Mouse (Mus musculus): ENCODE results near the gene Bcl6b. TPM values are rescaled to one million over a fixed set of nuclear protein-coding genes. Genes with fewer than 3 reads are reported as not detected.

The Bcl6b gene
- polyA plus RNA-seq, 2 experiments, result 1.0 TPM

- Histone ChIP-seq H3K4me1 (replicated peaks; ENCODE audit: control insufficient read depth in 2 of 2, insufficient read depth in 2 of 2, low read length in 1 of 2) (no peaks in the 10 kb centered on the region), H3K36me3 (replicated peaks; ENCODE audit: control insufficient read depth, insufficient read depth, low read depth) (no peaks in the 10 kb centered on the region), H3K9me3 (ENCODE audit: control insufficient read depth, low read length) (no peaks in the 10 kb centered on the region), H3K27ac (no peak overlapping the region), H3K4me2 (ENCODE audit: low read depth) (no peak overlapping the region), H3K9ac (replicated peaks) (no peak overlapping the region), H3K4me3 (ENCODE audit: insufficient read depth in 1 of 2, low read depth in 2 of 2, low read length in 2 of 2) (no peak overlapping the region), H3K27me3 (ENCODE audit: control insufficient read depth, insufficient read depth, low read length) (no peaks in the 10 kb centered on the region)
- 35% methylated on average over 14 of the region's 14 CpGs for WGBS (ENCODE audit: insufficient replicate concordance)
- peak; percentile 36; the same call in 1 of the 2 replicates for TF ChIP-seq CTCF (IDR thresholded peaks at IDR 0.05; ENCODE audit: low read depth)
- TF ChIP-seq EP300 (IDR thresholded peaks at IDR 0.05; ENCODE audit: low read depth), result no peak
- no peak for ATAC-seq (ENCODE audit: insufficient read depth)
- no peak for DNase-seq (ENCODE audit: low read depth in 3 of 3, low spot score in 3 of 3)
These were observed 50.2 kb downstream of the Bcl6b start for GRCm38 (mm10) chr11:70179401-70179800.

- H3K27ac ChIP-seq, result no peak overlapping the region
- ATAC-seq (ENCODE audit: insufficient read depth), result no peak
- no peak for TF ChIP-seq EP300 (IDR thresholded peaks at IDR 0.05; ENCODE audit: low read depth)
- TF ChIP-seq CTCF (IDR thresholded peaks at IDR 0.05; ENCODE audit: low read depth), result no peak
- no peaks in the 10 kb centered on the region for H3K9me3 ChIP-seq (ENCODE audit: control insufficient read depth, low read length)
- DNase-seq (ENCODE audit: low read depth in 3 of 3, low spot score in 3 of 3), result no peak
- no peak overlapping the region for H3K4me3 ChIP-seq (ENCODE audit: insufficient read depth in 1 of 2, low read depth in 2 of 2, low read length in 2 of 2)
- 59% methylated on average over 11 of the region's 11 CpGs for WGBS (ENCODE audit: insufficient replicate concordance)
- no peaks in the 10 kb centered on the region for H3K36me3 ChIP-seq (replicated peaks; ENCODE audit: control insufficient read depth, insufficient read depth, low read depth)
- no peak overlapping the region for H3K9ac ChIP-seq (replicated peaks)
- H3K27me3 ChIP-seq (ENCODE audit: control insufficient read depth, insufficient read depth, low read length), result no peaks in the 10 kb centered on the region
- H3K4me2 ChIP-seq (ENCODE audit: low read depth), result no peak overlapping the region
- H3K4me1 ChIP-seq (replicated peaks; ENCODE audit: control insufficient read depth in 2 of 2, insufficient read depth in 2 of 2, low read length in 1 of 2), result no peaks in the 10 kb centered on the region
These were observed 50.8 kb downstream of the Bcl6b start for GRCm38 (mm10) chr11:70178756-70179155.

- Histone ChIP-seq H3K4me2 (ENCODE audit: low read depth) (no peak overlapping the region), H3K9me3 (ENCODE audit: control insufficient read depth, low read length) (no peaks in the 10 kb centered on the region), H3K4me3 (ENCODE audit: insufficient read depth in 1 of 2, low read depth in 2 of 2, low read length in 2 of 2) (no peak overlapping the region), H3K27me3 (ENCODE audit: control insufficient read depth, insufficient read depth, low read length) (no peaks in the 10 kb centered on the region), H3K4me1 (replicated peaks; ENCODE audit: control insufficient read depth in 2 of 2, insufficient read depth in 2 of 2, low read length in 1 of 2) (no peaks in the 10 kb centered on the region), H3K27ac (no peak overlapping the region), H3K9ac (replicated peaks) (no peak overlapping the region), H3K36me3 (replicated peaks; ENCODE audit: control insufficient read depth, insufficient read depth, low read depth) (no peaks in the 10 kb centered on the region)
- 73% methylated on average over 11 of the region's 11 CpGs for WGBS (ENCODE audit: insufficient replicate concordance)
- no peak for DNase-seq (ENCODE audit: low read depth in 3 of 3, low spot score in 3 of 3)
- ATAC-seq (ENCODE audit: insufficient read depth), result no peak
- TF ChIP-seq CTCF (IDR thresholded peaks at IDR 0.05; ENCODE audit: low read depth), result no peak
- no peak for TF ChIP-seq EP300 (IDR thresholded peaks at IDR 0.05; ENCODE audit: low read depth)
These were observed 51.3 kb downstream of the Bcl6b start for GRCm38 (mm10) chr11:70178311-70178710.

GRCm38 (mm10) chr11:70177647-70178046 is 52.0 kb downstream of the Bcl6b start:
- H3K4me2 ChIP-seq (ENCODE audit: low read depth), result no peak overlapping the region
- no peaks in the 10 kb centered on the region for H3K36me3 ChIP-seq (replicated peaks; ENCODE audit: control insufficient read depth, insufficient read depth, low read depth)
- no peak overlapping the region for H3K9ac ChIP-seq (replicated peaks)
- ATAC-seq (ENCODE audit: insufficient read depth) (no peak), DNase-seq (ENCODE audit: low read depth in 3 of 3, low spot score in 3 of 3) (no peak)
- TF ChIP-seq CTCF (IDR thresholded peaks at IDR 0.05; ENCODE audit: low read depth) (peak; percentile 65), EP300 (IDR thresholded peaks at IDR 0.05; ENCODE audit: low read depth) (no peak)
- no peaks in the 10 kb centered on the region for H3K9me3 ChIP-seq (ENCODE audit: control insufficient read depth, low read length)
- H3K27me3 ChIP-seq (ENCODE audit: control insufficient read depth, insufficient read depth, low read length), result no peaks in the 10 kb centered on the region
- H3K4me1 ChIP-seq (replicated peaks; ENCODE audit: control insufficient read depth in 2 of 2, insufficient read depth in 2 of 2, low read length in 1 of 2), result no peaks in the 10 kb centered on the region
- H3K27ac ChIP-seq, result no peak overlapping the region
- WGBS (ENCODE audit: insufficient replicate concordance), result 60% methylated on average over 8 of the region's 8 CpGs
- H3K4me3 ChIP-seq (ENCODE audit: insufficient read depth in 1 of 2, low read depth in 2 of 2, low read length in 2 of 2), result no peak overlapping the region

GRCm38 (mm10) chr11:70174491-70174890 is 55.1 kb downstream of the Bcl6b start:
- Histone ChIP-seq H3K4me3 (ENCODE audit: insufficient read depth in 1 of 2, low read depth in 2 of 2, low read length in 2 of 2) (no peak overlapping the region), H3K4me2 (ENCODE audit: low read depth) (no peak overlapping the region), H3K27me3 (ENCODE audit: control insufficient read depth, insufficient read depth, low read length) (no peaks in the 10 kb centered on the region), H3K27ac (no peak overlapping the region), H3K36me3 (replicated peaks; ENCODE audit: control insufficient read depth, insufficient read depth, low read depth) (no peaks in the 10 kb centered on the region), H3K9ac (replicated peaks) (no peak overlapping the region), H3K9me3 (ENCODE audit: control insufficient read depth, low read length) (no peaks in the 10 kb centered on the region), H3K4me1 (replicated peaks; ENCODE audit: control insufficient read depth in 2 of 2, insufficient read depth in 2 of 2, low read length in 1 of 2) (no peaks in the 10 kb centered on the region)
- no peak for TF ChIP-seq EP300 (IDR thresholded peaks at IDR 0.05; ENCODE audit: low read depth)
- TF ChIP-seq CTCF (IDR thresholded peaks at IDR 0.05; ENCODE audit: low read depth), result no peak
- 57% methylated on average over 4 of the region's 4 CpGs for WGBS (ENCODE audit: insufficient replicate concordance)
- DNase-seq (ENCODE audit: low read depth in 3 of 3, low spot score in 3 of 3) (no peak), ATAC-seq (ENCODE audit: insufficient read depth) (no peak)

MicroRNA genes within 50 kb of the gene (microRNA counts, 519-probe panel; counts per million panel counts)
- microRNA mmu-miR-195 (69.9 counts per million), microRNA mmu-miR-497 (69.9 counts per million)

Small RNA genes lying within 50 kb of the gene (microRNA-seq; reads per million reads assigned to microRNA genes)
- gene Mir195a (380 reads per million, percentile 63 among the genes with 10 or more reads in this experiment), gene Mir497 (not detected), gene Mir497b (not detected)

Other genes with a start within 250 kb of the Bcl6b start
- 23.6 and 32.3 TPM in 2 replicates for gene Ctdnep1, start 248.6 kb downstream of the Bcl6b start, polyA plus RNA-seq (2012; rRNA removed)
- 9.7 and 10.7 TPM in 2 replicates for gene Ctdnep1, start 248.6 kb downstream of the Bcl6b start, polyA plus RNA-seq (2014; fragmentation: Nextera tagmentation; extraction: Ambion mirVana)
- gene Elp5, start 247.3 kb downstream of the Bcl6b start, polyA plus RNA-seq (2012; rRNA removed), result 44.0 and 46.1 TPM in 2 replicates
- gene Elp5, start 247.3 kb downstream of the Bcl6b start, polyA plus RNA-seq (2014; fragmentation: Nextera tagmentation; extraction: Ambion mirVana), result 70.2 and 74.0 TPM in 2 replicates
- gene Gabarap, start 238.7 kb downstream of the Bcl6b start, polyA plus RNA-seq (2012; rRNA removed), result 134 and 140 TPM in 2 replicates
- gene Gabarap, start 238.7 kb downstream of the Bcl6b start, polyA plus RNA-seq (2014; fragmentation: Nextera tagmentation; extraction: Ambion mirVana), result 296 and 300 TPM in 2 replicates
- 10.8 and 14.8 TPM in 2 replicates for gene Phf23, start 234.0 kb downstream of the Bcl6b start, polyA plus RNA-seq (2012; rRNA removed)
- 11.9 and 12.1 TPM in 2 replicates for gene Phf23, start 234.0 kb downstream of the Bcl6b start, polyA plus RNA-seq (2014; fragmentation: Nextera tagmentation; extraction: Ambion mirVana)
- 4.2 and 4.6 TPM in 2 replicates for gene Dvl2, start 229.2 kb downstream of the Bcl6b start, polyA plus RNA-seq (2012; rRNA removed)
- 3.4 and 4.2 TPM in 2 replicates for gene Dvl2, start 229.2 kb downstream of the Bcl6b start, polyA plus RNA-seq (2014; fragmentation: Nextera tagmentation; extraction: Ambion mirVana)
- gene Acadvl, start 214.4 kb downstream of the Bcl6b start, polyA plus RNA-seq (2012; rRNA removed), result 27.8 and 40.6 TPM in 2 replicates
- 84.1 and 98.1 TPM in 2 replicates for gene Acadvl, start 214.4 kb downstream of the Bcl6b start, polyA plus RNA-seq (2014; fragmentation: Nextera tagmentation; extraction: Ambion mirVana)
- gene Dlg4, start 212.9 kb downstream of the Bcl6b start, polyA plus RNA-seq (2012; rRNA removed), result 1.5 and 1.9 TPM in 2 replicates
- 0.33 and 0.54 TPM in 2 replicates for gene Dlg4, start 212.9 kb downstream of the Bcl6b start, polyA plus RNA-seq (2014; fragmentation: Nextera tagmentation; extraction: Ambion mirVana)
- gene Asgr1, start 175.7 kb downstream of the Bcl6b start, polyA plus RNA-seq (2012; rRNA removed), result 1.3 TPM in 2 replicates
- gene Asgr1, start 175.7 kb downstream of the Bcl6b start, polyA plus RNA-seq (2014; fragmentation: Nextera tagmentation; extraction: Ambion mirVana), result 2.6 and 4.1 TPM in 2 replicates
- gene Asgr2, start 137.2 kb downstream of the Bcl6b start, polyA plus RNA-seq (2012; rRNA removed), result 10.0 and 11.5 TPM in 2 replicates
- gene Asgr2, start 137.2 kb downstream of the Bcl6b start, polyA plus RNA-seq (2014; fragmentation: Nextera tagmentation; extraction: Ambion mirVana), result 9.0 and 10.6 TPM in 2 replicates
- 1.1 and 1.2 TPM in 2 replicates for gene Mgl2, start 99.5 kb downstream of the Bcl6b start, polyA plus RNA-seq (2012; rRNA removed)
- gene Mgl2, start 99.5 kb downstream of the Bcl6b start, polyA plus RNA-seq (2014; fragmentation: Nextera tagmentation; extraction: Ambion mirVana), result 1.9 and 2.2 TPM in 2 replicates
- gene Clec10a, start 73.6 kb downstream of the Bcl6b start, polyA plus RNA-seq (2012; rRNA removed), result 0.25 and 0.34 TPM in 2 replicates
- gene Clec10a, start 73.6 kb downstream of the Bcl6b start, polyA plus RNA-seq (2014; fragmentation: Nextera tagmentation; extraction: Ambion mirVana), result 0.16 and 0.76 TPM in 2 replicates
- 0.52 and 0.79 TPM in 2 replicates for gene Slc16a11, start 17.0 kb downstream of the Bcl6b start, polyA plus RNA-seq (2012; rRNA removed)
- gene Slc16a11, start 17.0 kb downstream of the Bcl6b start, polyA plus RNA-seq (2014; fragmentation: Nextera tagmentation; extraction: Ambion mirVana), result 0.47 TPM in 2 replicates
- gene Slc16a13, start 8.7 kb downstream of the Bcl6b start, polyA plus RNA-seq (2012; rRNA removed), result 2.9 and 3.2 TPM in 2 replicates
- 3.8 and 4.4 TPM in 2 replicates for gene Slc16a13, start 8.7 kb downstream of the Bcl6b start, polyA plus RNA-seq (2014; fragmentation: Nextera tagmentation; extraction: Ambion mirVana)
- gene 0610010K14Rik, start 8.1 kb upstream of the Bcl6b start, polyA plus RNA-seq (2012; rRNA removed), result 53.3 and 56.1 TPM in 2 replicates
- gene 0610010K14Rik, start 8.1 kb upstream of the Bcl6b start, polyA plus RNA-seq (2014; fragmentation: Nextera tagmentation; extraction: Ambion mirVana), result 78.4 and 79.8 TPM in 2 replicates
- 4.5 and 4.8 TPM in 2 replicates for gene Gm21988, start 10.0 kb upstream of the Bcl6b start, polyA plus RNA-seq (2012; rRNA removed)
- gene Gm21988, start 10.0 kb upstream of the Bcl6b start, polyA plus RNA-seq (2014; fragmentation: Nextera tagmentation; extraction: Ambion mirVana), result 4.2 and 4.4 TPM in 2 replicates
- gene Rnasek, start 10.0 kb upstream of the Bcl6b start, polyA plus RNA-seq (2012; rRNA removed), result 29.9 and 41.0 TPM in 2 replicates
- gene Rnasek, start 10.0 kb upstream of the Bcl6b start, polyA plus RNA-seq (2014; fragmentation: Nextera tagmentation; extraction: Ambion mirVana), result 124 and 143 TPM in 2 replicates
- 9.9 and 11.2 TPM in 2 replicates for gene Alox12, start 25.6 kb upstream of the Bcl6b start, polyA plus RNA-seq (2012; rRNA removed)
- 13.6 and 16.9 TPM in 2 replicates for gene Alox12, start 25.6 kb upstream of the Bcl6b start, polyA plus RNA-seq (2014; fragmentation: Nextera tagmentation; extraction: Ambion mirVana)
- 0.05 and 0.06 TPM in 2 replicates for gene Alox12e, start 92.8 kb upstream of the Bcl6b start, polyA plus RNA-seq (2012; rRNA removed)
- 0.10 TPM in 1 of 2 replicates, not detected in the other for gene Alox12e, start 92.8 kb upstream of the Bcl6b start, polyA plus RNA-seq (2014; fragmentation: Nextera tagmentation; extraction: Ambion mirVana)
- gene Alox15, start 122.2 kb upstream of the Bcl6b start, polyA plus RNA-seq (2012; rRNA removed), result 0.78 and 1.3 TPM in 2 replicates
- gene Alox15, start 122.2 kb upstream of the Bcl6b start, polyA plus RNA-seq (2014; fragmentation: Nextera tagmentation; extraction: Ambion mirVana), result 0.66 and 0.91 TPM in 2 replicates
- gene Pelp1, start 180.2 kb upstream of the Bcl6b start, polyA plus RNA-seq (2012; rRNA removed), result 9.6 and 9.8 TPM in 2 replicates
- gene Pelp1, start 180.2 kb upstream of the Bcl6b start, polyA plus RNA-seq (2014; fragmentation: Nextera tagmentation; extraction: Ambion mirVana), result 12.1 and 13.8 TPM in 2 replicates
- gene Arrb2, start 202.8 kb upstream of the Bcl6b start, polyA plus RNA-seq (2012; rRNA removed), result 17.8 and 19.4 TPM in 2 replicates
- 9.8 and 11.0 TPM in 2 replicates for gene Arrb2, start 202.8 kb upstream of the Bcl6b start, polyA plus RNA-seq (2014; fragmentation: Nextera tagmentation; extraction: Ambion mirVana)
- 11.9 and 12.8 TPM in 2 replicates for gene Med11, start 222.1 kb upstream of the Bcl6b start, polyA plus RNA-seq (2012; rRNA removed)
- 17.0 and 20.0 TPM in 2 replicates for gene Med11, start 222.1 kb upstream of the Bcl6b start, polyA plus RNA-seq (2014; fragmentation: Nextera tagmentation; extraction: Ambion mirVana)
- 0.28 and 0.31 TPM in 2 replicates for gene Zmynd15, start 229.6 kb upstream of the Bcl6b start, polyA plus RNA-seq (2012; rRNA removed)
- gene Zmynd15, start 229.6 kb upstream of the Bcl6b start, polyA plus RNA-seq (2014; fragmentation: Nextera tagmentation; extraction: Ambion mirVana), result 0.10 and 0.29 TPM in 2 replicates
- gene Cxcl16, start 230.2 kb upstream of the Bcl6b start, polyA plus RNA-seq (2012; rRNA removed), result 0.94 and 1.1 TPM in 2 replicates
- gene Cxcl16, start 230.2 kb upstream of the Bcl6b start, polyA plus RNA-seq (2014; fragmentation: Nextera tagmentation; extraction: Ambion mirVana), result 0.79 and 1.5 TPM in 2 replicates